Mouse (Mus musculus) thymus, postnatal 14 days (tissue): ENCODE results near the gene Bdp1.
"Not testable (repeated sequence)": the region's sequence is repeated elsewhere in the genome, so short reads cannot be mapped to it uniquely, and the experiment has no call there.

Experiments used
- DNase-seq: peaks from one replicate; pipeline ENCODE4 v3.0.0; 2021

Gene Bdp1

GRCm38 (mm10) chr13:100103748-100104254 lies at the start of gene Bdp1:
Gene Bdp1, minus strand, starts transcription at chr13:100104070.
- peak; percentile 95 for DNase-seq

- no peak for DNase-seq
Measured at GRCm38 (mm10) chr13:100152659-100153058, 48.8 kb upstream of the Bdp1 start.

GRCm38 (mm10) chr13:100141646-100142314 lies 37.9 kb upstream of the Bdp1 start:
- DNase-seq, result no peak

GRCm38 (mm10) chr13:100125258-100125643 lies 21.4 kb upstream of the Bdp1 start:
- DNase-seq, result peak; percentile 10

- DNase-seq, result peak; percentile 89
Measured at GRCm38 (mm10) chr13:100124423-100125257, 20.8 kb upstream of the Bdp1 start, which contains the start of gene Smn1. Gene Smn1, plus strand, starts transcription at chr13:100124852.

- no peak for DNase-seq
Measured at GRCm38 (mm10) chr13:100123970-100124369, 20.1 kb upstream of the Bdp1 start.

- DNase-seq, result no peak
Measured at GRCm38 (mm10) chr13:100112218-100112972, 8.5 kb upstream of the Bdp1 start.

- DNase-seq, result peak; percentile 77
Measured at GRCm38 (mm10) chr13:100107652-100108472, 4.0 kb upstream of the Bdp1 start, which contains the start of gene Serf1. Gene Serf1, plus strand, starts transcription at chr13:100108012.

- DNase-seq, result peak; percentile 8
Measured at GRCm38 (mm10) chr13:100103052-100103658, 715 bp downstream of the Bdp1 start.

- DNase-seq, result no peak
Measured at GRCm38 (mm10) chr13:100098808-100099207, 5.1 kb downstream of the Bdp1 start.

- DNase-seq, result no peak
Measured at GRCm38 (mm10) chr13:100071473-100071872, 32.4 kb downstream of the Bdp1 start.

GRCm38 (mm10) chr13:100067821-100068220 lies 36.0 kb downstream of the Bdp1 start:
- no peak for DNase-seq

- DNase-seq, result no peak
Measured at GRCm38 (mm10) chr13:100063936-100064335, 39.9 kb downstream of the Bdp1 start.

GRCm38 (mm10) chr13:100057738-100058137 lies 46.1 kb downstream of the Bdp1 start:
- not testable (repeated sequence) for DNase-seq

- DNase-seq, result no peak
Measured at GRCm38 (mm10) chr13:100026013-100026412, 77.9 kb downstream of the Bdp1 start.

- no peak for DNase-seq
Measured at GRCm38 (mm10) chr13:100016891-100017290, 87.0 kb downstream of the Bdp1 start.

GRCm38 (mm10) chr13:100015937-100016336 lies 87.9 kb downstream of the Bdp1 start:
- DNase-seq, result no peak

GRCm38 (mm10) chr13:100014906-100015895 lies 88.7 kb downstream of the Bdp1 start, which contains the start of gene Mccc2:
Gene Mccc2, minus strand, starts transcription at chr13:100015639.
- peak; percentile 73 for DNase-seq

- no peak for DNase-seq
Measured at GRCm38 (mm10) chr13:100005911-100006496, 97.9 kb downstream of the Bdp1 start.

- peak; percentile 85 for DNase-seq
Measured at GRCm38 (mm10) chr13:100001790-100002196, 102.1 kb downstream of the Bdp1 start.
